Mouse (Mus musculus) heart, embryonic 15.5 days (tissue): Measurements from ENCODE around the gene Cacfd1. TPM values are rescaled to one million over a fixed set of nuclear protein-coding genes. Genes with fewer than 3 reads are reported as not detected.

ENCODE experiments used
- ATAC-seq: fragments of 200-750 bp; cut with Nextera tagmentation; replicated peaks from 2 replicates; pipeline ENCODE4 v1.8.0; 2017; ENCODE audit warnings: low read depth, moderate TSS enrichment; ENCODE audit not compliant: insufficient number of reproducible peaks, insufficient read depth, low FRiP score
- H3K27ac ChIP-seq: fragments of 300-500 bp; sonication (generic); 2 replicates; pipeline ENCODE4 v1.5.1; 2015; ENCODE audit warnings: mild to moderate bottlenecking, inconsistent platforms
- H3K27me3 ChIP-seq: fragments of 300-500 bp; sonication (generic); 2 replicates; pipeline ENCODE4 v1.6.1; 2015; ENCODE audit warnings: inconsistent platforms
- H3K36me3 ChIP-seq: fragments of 300-500 bp; sonication (generic); 2 replicates; pipeline ENCODE4 v1.6.1; 2015; ENCODE audit warnings: mild to moderate bottlenecking, inconsistent platforms
- H3K4me1 ChIP-seq: fragments of 300-500 bp; sonication (generic); replicated peaks from 2 replicates; pipeline ENCODE4 v1.6.1; 2015; ENCODE audit warnings: inconsistent platforms
- H3K4me2 ChIP-seq: fragments of 300-500 bp; sonication (generic); 2 replicates; pipeline ENCODE4 v1.6.1; 2015; ENCODE audit warnings: inconsistent platforms, mild to moderate bottlenecking, moderate library complexity
- H3K4me3 ChIP-seq: fragments of 300-500 bp; sonication (generic); 2 replicates; pipeline ENCODE4 v1.5.1; 2015; ENCODE audit warnings: mild to moderate bottlenecking, inconsistent platforms
- H3K9ac ChIP-seq: fragments of 300-500 bp; sonication (generic); 2 replicates; pipeline ENCODE4 v1.6.1; 2015; ENCODE audit warnings: mild to moderate bottlenecking, inconsistent platforms
- H3K9me3 ChIP-seq: fragments of 300-500 bp; sonication (generic); replicated peaks from 2 replicates; pipeline ENCODE4 v1.6.1; 2016; ENCODE audit warnings: inconsistent platforms
- WGBS: fragments of 180-500 bp; shearing (Covaris S2); methylation state at CpG from one replicate; pipeline ENCODE4 v1.1.7; 2015; ENCODE audit warnings: mixed read lengths; 5-methylcytosine and 5-hydroxymethylcytosine counted together
- polyA plus RNA-seq: library from polyadenylated mRNA; unstranded; fragments of >200 nt; fragmentation: Nextera tagmentation; extraction: Ambion mirVana; gene quantifications from 2 replicates; pipeline ENCODE4 v1.2.1, GENCODE M21; 2015

Gene Cacfd1
- polyA plus RNA-seq, 1 experiment from 2014 or later: 35.4 TPM

- WGBS: 4% methylated on average over 38 of the region's 38 CpGs
- Histone ChIP-seq H3K4me2 (peak within 1 kb of the TSS; percentile 60), H3K4me3 (peak within 1 kb of the TSS; percentile 30), H3K27me3 (peaks cover 22% of the 10 kb centered on the region), H3K9me3 (no peaks in the 10 kb centered on the region), H3K4me1 (peaks cover 8% of the 10 kb centered on the region), H3K27ac (no peak within 1 kb of the TSS), H3K9ac (peak within 1 kb of the TSS; percentile 14; the same call in 1 of the 2 replicates), H3K36me3 (no peaks in the 10 kb centered on the region)
- peak; percentile 92 for ATAC-seq
Observed at GRCm38 (mm10) chr2:27027618-27028436, 18.1 kb downstream of the Cacfd1 start, which contains the start of gene Slc2a6. Gene Slc2a6 (minus strand): TSS chr2:27027998.

- no peak for ATAC-seq
- H3K27me3 ChIP-seq: peaks cover 22% of the 10 kb centered on the region
Observed at GRCm38 (mm10) chr2:27028437-27029015, 18.8 kb downstream of the Cacfd1 start.

GRCm38 (mm10) chr2:27032361-27032760 is 22.6 kb downstream of the Cacfd1 start:
- H3K4me2 ChIP-seq: no peak overlapping the region
- WGBS: 65% methylated on average over 2 of the region's 2 CpGs
- H3K9me3 ChIP-seq: no peaks in the 10 kb centered on the region
- no peaks in the 10 kb centered on the region for H3K36me3 ChIP-seq
- peaks cover 8% of the 10 kb centered on the region for H3K4me1 ChIP-seq
- no peak overlapping the region for H3K27ac ChIP-seq
- H3K27me3 ChIP-seq: peaks cover 4% of the 10 kb centered on the region
- no peak overlapping the region for H3K9ac ChIP-seq
- no peak overlapping the region for H3K4me3 ChIP-seq
- ATAC-seq: no peak

More at GRCm38 (mm10) chr2:27028437-27029015, 18.8 kb downstream of the Cacfd1 start:
- 61% methylated on average over 4 of the region's 4 CpGs for WGBS
- Histone ChIP-seq H3K4me2 (peak overlapping the region; percentile 60; the same call in 1 of the 2 replicates), H3K9ac (peak overlapping the region; percentile 14; the same call in 1 of the 2 replicates), H3K4me3 (no peak overlapping the region), H3K27ac (no peak overlapping the region), H3K9me3 (no peaks in the 10 kb centered on the region), H3K4me1 (peaks cover 8% of the 10 kb centered on the region), H3K36me3 (no peaks in the 10 kb centered on the region)

- no peaks in the 10 kb centered on the region for H3K36me3 ChIP-seq
- no peaks in the 10 kb centered on the region for H3K9me3 ChIP-seq
- ATAC-seq: no peak
- H3K27me3 ChIP-seq: no peaks in the 10 kb centered on the region; the same call in 1 of the 2 replicates
- H3K4me2 ChIP-seq: no peak overlapping the region
- 0 out of 2 replicates have a peak, but pooled peaks cover under 1% of the 10 kb centered on the region for H3K4me1 ChIP-seq
- whole genome bisulfite sequencing: 60% methylated on average over 3 of the region's 3 CpGs
- H3K4me3 ChIP-seq: no peak overlapping the region
- no peak overlapping the region for H3K9ac ChIP-seq
- no peak overlapping the region for H3K27ac ChIP-seq
Observed at GRCm38 (mm10) chr2:27036003-27036402, 26.3 kb downstream of the Cacfd1 start.

- no peak overlapping the region for H3K27ac ChIP-seq
- no peaks in the 10 kb centered on the region; the same call in 1 of the 2 replicates for H3K27me3 ChIP-seq
- no peak overlapping the region for H3K9ac ChIP-seq
- H3K36me3 ChIP-seq: no peaks in the 10 kb centered on the region
- no peak overlapping the region for H3K4me2 ChIP-seq
- 0 out of 2 replicates have a peak, but pooled peaks cover 3% of the 10 kb centered on the region for H3K4me1 ChIP-seq
- H3K4me3 ChIP-seq: no peak overlapping the region
- 56% methylated on average over 4 of the region's 4 CpGs for WGBS
- no peak for ATAC-seq
- H3K9me3 ChIP-seq: no peaks in the 10 kb centered on the region
Observed at GRCm38 (mm10) chr2:27037008-27037407, 27.3 kb downstream of the Cacfd1 start.

GRCm38 (mm10) chr2:27038596-27038995 is 28.9 kb downstream of the Cacfd1 start:
- no peak overlapping the region for H3K9ac ChIP-seq
- no peak overlapping the region for H3K4me2 ChIP-seq
- H3K27me3 ChIP-seq: no peaks in the 10 kb centered on the region; the same call in 1 of the 2 replicates
- H3K36me3 ChIP-seq: no peaks in the 10 kb centered on the region
- H3K9me3 ChIP-seq: no peaks in the 10 kb centered on the region
- no peak overlapping the region for H3K27ac ChIP-seq
- no peak overlapping the region for H3K4me3 ChIP-seq
- no peak for ATAC-seq
- 1% methylated on average over 3 of the region's 3 CpGs for WGBS
- peaks cover 12% of the 10 kb centered on the region for H3K4me1 ChIP-seq

GRCm38 (mm10) chr2:27039286-27039685 is 29.6 kb downstream of the Cacfd1 start:
- no peak for ATAC-seq
- H3K27me3 ChIP-seq: no peaks in the 10 kb centered on the region; the same call in 1 of the 2 replicates
- 4% methylated on average over 1 of the region's 1 CpGs for WGBS
- no peak overlapping the region for H3K4me2 ChIP-seq
- H3K27ac ChIP-seq: no peak overlapping the region
- no peaks in the 10 kb centered on the region for H3K36me3 ChIP-seq
- no peaks in the 10 kb centered on the region for H3K9me3 ChIP-seq
- H3K9ac ChIP-seq: no peak overlapping the region
- H3K4me3 ChIP-seq: no peak overlapping the region
- peaks cover 12% of the 10 kb centered on the region for H3K4me1 ChIP-seq

GRCm38 (mm10) chr2:27042131-27042844 is 32.6 kb downstream of the Cacfd1 start:
- H3K4me3 ChIP-seq: no peak overlapping the region
- ATAC-seq: no peak
- H3K9me3 ChIP-seq: no peaks in the 10 kb centered on the region
- no peaks in the 10 kb centered on the region for H3K36me3 ChIP-seq
- no peak overlapping the region for H3K4me2 ChIP-seq
- 64% methylated on average over 8 of the region's 8 CpGs for WGBS
- H3K27ac ChIP-seq: no peak overlapping the region
- H3K9ac ChIP-seq: no peak overlapping the region
- peaks cover 12% of the 10 kb centered on the region for H3K4me1 ChIP-seq
- no peaks in the 10 kb centered on the region for H3K27me3 ChIP-seq

- ATAC-seq: peak; percentile 74; the same call in 1 of the 2 replicates
- Histone ChIP-seq H3K9me3 (no peaks in the 10 kb centered on the region), H3K4me1 (peaks cover 12% of the 10 kb centered on the region), H3K27ac (no peak overlapping the region), H3K4me2 (no peak overlapping the region), H3K27me3 (no peaks in the 10 kb centered on the region), H3K9ac (no peak overlapping the region), H3K4me3 (no peak overlapping the region), H3K36me3 (no peaks in the 10 kb centered on the region)
- 30% methylated on average over 3 of the region's 3 CpGs for WGBS
Observed at GRCm38 (mm10) chr2:27043461-27043860, 33.7 kb downstream of the Cacfd1 start.

- Histone ChIP-seq H3K27me3 (no peaks in the 10 kb centered on the region), H3K36me3 (no peaks in the 10 kb centered on the region), H3K9me3 (no peaks in the 10 kb centered on the region), H3K4me1 (peaks cover 12% of the 10 kb centered on the region), H3K9ac (no peak overlapping the region), H3K4me3 (no peak overlapping the region), H3K27ac (no peak overlapping the region), H3K4me2 (no peak overlapping the region)
- ATAC-seq: no peak
- 73% methylated on average over 4 of the region's 4 CpGs for WGBS
Observed at GRCm38 (mm10) chr2:27044166-27044565, 34.4 kb downstream of the Cacfd1 start.

- H3K27ac ChIP-seq: no peak overlapping the region
Observed at GRCm38 (mm10) chr2:27044641-27045040, 34.9 kb downstream of the Cacfd1 start.

More at GRCm38 (mm10) chr2:27044641-27045040, 34.9 kb downstream of the Cacfd1 start:
- no peaks in the 10 kb centered on the region for H3K9me3 ChIP-seq
- H3K9ac ChIP-seq: no peak overlapping the region
- no peak overlapping the region for H3K4me2 ChIP-seq
- no peak overlapping the region for H3K4me3 ChIP-seq
- 74% methylated on average over 3 of the region's 3 CpGs for WGBS
- no peak for ATAC-seq
- peaks cover 12% of the 10 kb centered on the region for H3K4me1 ChIP-seq
- no peaks in the 10 kb centered on the region for H3K36me3 ChIP-seq
- H3K27me3 ChIP-seq: no peaks in the 10 kb centered on the region
